Mouse (Mus musculus): ENCODE results near the gene Btbd11. TPM values are rescaled to one million over a fixed set of nuclear protein-coding genes. Genes with fewer than 3 reads are reported as not detected.

Btbd11 gene
- polyA plus RNA-seq, 1 experiment from 2014 or later = 7.2 TPM

GRCm38 (mm10) chr10:85382981-85383380 is 3.6 kb upstream of the Btbd11 start:
- no peak overlapping the region for H3K4me3 ChIP-seq
- H3K9me3 ChIP-seq = no peaks in the 10 kb centered on the region
- H3K27ac ChIP-seq = no peak overlapping the region
- H3K4me1 ChIP-seq = peaks cover 14% of the 10 kb centered on the region
- no peak for ATAC-seq (ENCODE audit: insufficient number of reproducible peaks, insufficient read depth, low FRiP score, low TSS enrichment, low read depth)
- H3K36me3 ChIP-seq = no peaks in the 10 kb centered on the region
- H3K9ac ChIP-seq = no peak overlapping the region
- 83% methylated on average over 7 of the region's 7 CpGs for WGBS
- no peak overlapping the region for H3K4me2 ChIP-seq
- H3K27me3 ChIP-seq = peaks cover 8% of the 10 kb centered on the region

- Histone ChIP-seq H3K36me3 (no peaks in the 10 kb centered on the region), H3K4me2 (peak overlapping the region; percentile 100), H3K27ac (peak overlapping the region; percentile 76; the same call in 1 of the 2 replicates), H3K9me3 (no peaks in the 10 kb centered on the region), H3K4me1 (peaks cover 37% of the 10 kb centered on the region), H3K27me3 (peaks cover 18% of the 10 kb centered on the region), H3K9ac (peak overlapping the region; percentile 83), H3K4me3 (peak overlapping the region; percentile 69)
- under 1% methylated on average over 75 of the region's 78 CpGs for WGBS
- ATAC-seq (ENCODE audit: insufficient number of reproducible peaks, insufficient read depth, low FRiP score, low TSS enrichment, low read depth) = peak; percentile 27; the same call in 1 of the 2 replicates
These were observed 831 bp downstream of the Btbd11 start for GRCm38 (mm10) chr10:85387219-85388070.

- Histone ChIP-seq H3K4me1 (peaks cover 37% of the 10 kb centered on the region), H3K27ac (no peak overlapping the region), H3K4me3 (peak overlapping the region; percentile 69), H3K9ac (peak overlapping the region; percentile 83), H3K4me2 (peak overlapping the region; percentile 100), H3K9me3 (no peaks in the 10 kb centered on the region), H3K27me3 (peaks cover 18% of the 10 kb centered on the region), H3K36me3 (no peaks in the 10 kb centered on the region)
- WGBS = under 1% methylated on average over 48 of the region's 50 CpGs
- no peak for ATAC-seq (ENCODE audit: insufficient number of reproducible peaks, insufficient read depth, low FRiP score, low TSS enrichment, low read depth)
These were observed 1.6 kb downstream of the Btbd11 start for GRCm38 (mm10) chr10:85388071-85388750.

GRCm38 (mm10) chr10:85388751-85389115 is 2.1 kb downstream of the Btbd11 start:
- H3K4me1 ChIP-seq = peaks cover 37% of the 10 kb centered on the region
- H3K9ac ChIP-seq = peak overlapping the region; percentile 83; the same call in 1 of the 2 replicates
- H3K27me3 ChIP-seq = peaks cover 18% of the 10 kb centered on the region
- no peak for ATAC-seq (ENCODE audit: insufficient number of reproducible peaks, insufficient read depth, low FRiP score, low TSS enrichment, low read depth)
- no peaks in the 10 kb centered on the region for H3K36me3 ChIP-seq
- H3K4me3 ChIP-seq = peak overlapping the region; percentile 69
- no peak overlapping the region for H3K27ac ChIP-seq
- peak overlapping the region; percentile 100 for H3K4me2 ChIP-seq
- WGBS = 1% methylated on average over 9 of the region's 9 CpGs
- H3K9me3 ChIP-seq = no peaks in the 10 kb centered on the region

- peaks cover 13% of the 10 kb centered on the region for H3K27me3 ChIP-seq
- H3K9ac ChIP-seq = peak overlapping the region; percentile 37; the same call in 1 of the 2 replicates
- H3K36me3 ChIP-seq = no peaks in the 10 kb centered on the region
- H3K4me2 ChIP-seq = peak overlapping the region; percentile 100
- H3K4me3 ChIP-seq = peak overlapping the region; percentile 69
- H3K27ac ChIP-seq = 0 out of 2 replicates have a peak overlapping the region, but pooled peaks have one; percentile 44
- H3K9me3 ChIP-seq = no peaks in the 10 kb centered on the region
- H3K4me1 ChIP-seq = peaks cover 37% of the 10 kb centered on the region
- no peak for ATAC-seq (ENCODE audit: insufficient number of reproducible peaks, insufficient read depth, low FRiP score, low TSS enrichment, low read depth)
- WGBS = 11% methylated on average over 23 of the region's 23 CpGs
These were observed 2.9 kb downstream of the Btbd11 start for GRCm38 (mm10) chr10:85389286-85390139.

GRCm38 (mm10) chr10:85393016-85393415 is 6.4 kb downstream of the Btbd11 start:
- H3K4me1 ChIP-seq = peaks cover 34% of the 10 kb centered on the region
- WGBS = 78% methylated on average over 6 of the region's 6 CpGs
- H3K27ac ChIP-seq = no peak overlapping the region
- no peak overlapping the region for H3K4me3 ChIP-seq
- H3K4me2 ChIP-seq = no peak overlapping the region
- H3K27me3 ChIP-seq = peaks cover 9% of the 10 kb centered on the region
- no peak overlapping the region for H3K9ac ChIP-seq
- no peaks in the 10 kb centered on the region for H3K36me3 ChIP-seq
- no peaks in the 10 kb centered on the region for H3K9me3 ChIP-seq
- ATAC-seq (ENCODE audit: insufficient number of reproducible peaks, insufficient read depth, low FRiP score, low TSS enrichment, low read depth) = no peak

- WGBS = 54% methylated on average over 4 of the region's 4 CpGs
- Histone ChIP-seq H3K4me1 (peaks cover 19% of the 10 kb centered on the region), H3K9me3 (no peaks in the 10 kb centered on the region), H3K4me2 (no peak overlapping the region), H3K4me3 (no peak overlapping the region), H3K36me3 (no peaks in the 10 kb centered on the region), H3K27ac (no peak overlapping the region), H3K27me3 (no peaks in the 10 kb centered on the region), H3K9ac (no peak overlapping the region)
- no peak for ATAC-seq (ENCODE audit: insufficient number of reproducible peaks, insufficient read depth, low FRiP score, low TSS enrichment, low read depth)
These were observed 7.9 kb downstream of the Btbd11 start for GRCm38 (mm10) chr10:85394558-85394957.

- no peak overlapping the region for H3K9ac ChIP-seq
- 84% methylated on average over 3 of the region's 3 CpGs for WGBS
These were observed 24.5 kb downstream of the Btbd11 start for GRCm38 (mm10) chr10:85411120-85411519.

GRCm38 (mm10) chr10:85420851-85421628 is 34.4 kb downstream of the Btbd11 start:
- no peak for ATAC-seq (ENCODE audit: insufficient number of reproducible peaks, insufficient read depth, low FRiP score, low TSS enrichment, low read depth)
- Histone ChIP-seq H3K9me3 (no peaks in the 10 kb centered on the region), H3K27me3 (no peaks in the 10 kb centered on the region), H3K4me1 (no peaks in the 10 kb centered on the region), H3K4me3 (no peak overlapping the region), H3K27ac (no peak overlapping the region), H3K36me3 (no peaks in the 10 kb centered on the region), H3K9ac (no peak overlapping the region), H3K4me2 (no peak overlapping the region)
- WGBS = 68% methylated on average over 15 of the region's 15 CpGs

More at GRCm38 (mm10) chr10:85411120-85411519, 24.5 kb downstream of the Btbd11 start:
- no peak for ATAC-seq (ENCODE audit: insufficient number of reproducible peaks, insufficient read depth, low FRiP score, low TSS enrichment, low read depth)
- Histone ChIP-seq H3K27ac (no peak overlapping the region), H3K4me3 (no peak overlapping the region), H3K36me3 (no peaks in the 10 kb centered on the region), H3K4me1 (peaks cover 5% of the 10 kb centered on the region; the same call in 1 of the 2 replicates), H3K9me3 (no peaks in the 10 kb centered on the region), H3K4me2 (no peak overlapping the region), H3K27me3 (no peaks in the 10 kb centered on the region)

- Histone ChIP-seq H3K9ac (no peak overlapping the region), H3K27me3 (no peaks in the 10 kb centered on the region), H3K4me3 (no peak overlapping the region), H3K4me2 (no peak overlapping the region), H3K36me3 (no peaks in the 10 kb centered on the region), H3K27ac (no peak overlapping the region), H3K4me1 (no peaks in the 10 kb centered on the region), H3K9me3 (no peaks in the 10 kb centered on the region)
- whole genome bisulfite sequencing = 84% methylated on average over 4 of the region's 4 CpGs
- ATAC-seq (ENCODE audit: insufficient number of reproducible peaks, insufficient read depth, low FRiP score, low TSS enrichment, low read depth) = no peak
These were observed 35.0 kb downstream of the Btbd11 start for GRCm38 (mm10) chr10:85421629-85422012.
